Mouse (Mus musculus): Measurements from ENCODE around the gene Acoxl. TPM values are rescaled to one million over a fixed set of nuclear protein-coding genes. Genes with fewer than 3 reads are reported as not detected.

The Acoxl gene
- polyA plus RNA-seq, 1 experiment = not detected

DNA sequence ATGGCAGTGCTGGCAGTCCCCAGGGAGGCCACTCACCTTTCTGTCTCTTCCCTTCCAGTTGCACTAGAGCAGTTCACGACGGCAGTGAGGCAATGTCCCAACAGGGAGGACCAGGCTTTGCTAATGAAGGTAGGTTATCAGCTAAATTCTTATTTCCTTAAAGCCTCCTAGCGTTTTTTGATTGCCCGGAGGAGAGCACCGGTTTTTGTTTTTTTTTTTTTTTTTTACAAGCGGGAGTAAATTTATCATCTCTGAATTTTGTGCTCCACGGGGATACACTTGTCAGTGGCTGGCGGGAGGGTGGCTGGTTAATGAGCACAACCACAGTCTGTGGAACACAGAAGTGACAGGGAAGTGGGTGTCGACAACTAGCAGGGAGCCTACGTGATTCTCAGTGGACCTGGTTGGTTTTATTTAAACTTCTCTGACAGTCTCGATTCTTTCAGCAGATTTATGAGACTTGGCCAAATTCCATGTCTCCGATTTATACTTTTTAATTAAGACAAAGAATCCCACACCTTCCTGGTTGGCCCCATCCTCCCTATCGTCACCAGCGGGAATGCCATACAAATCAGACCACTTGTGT is 247.7 kb downstream of the Acoxl start:
- no peak for DNase-seq
- no peak overlapping the region for H3K27ac ChIP-seq (ENCODE audit: insufficient read depth, low read depth, low read length)

DNA sequence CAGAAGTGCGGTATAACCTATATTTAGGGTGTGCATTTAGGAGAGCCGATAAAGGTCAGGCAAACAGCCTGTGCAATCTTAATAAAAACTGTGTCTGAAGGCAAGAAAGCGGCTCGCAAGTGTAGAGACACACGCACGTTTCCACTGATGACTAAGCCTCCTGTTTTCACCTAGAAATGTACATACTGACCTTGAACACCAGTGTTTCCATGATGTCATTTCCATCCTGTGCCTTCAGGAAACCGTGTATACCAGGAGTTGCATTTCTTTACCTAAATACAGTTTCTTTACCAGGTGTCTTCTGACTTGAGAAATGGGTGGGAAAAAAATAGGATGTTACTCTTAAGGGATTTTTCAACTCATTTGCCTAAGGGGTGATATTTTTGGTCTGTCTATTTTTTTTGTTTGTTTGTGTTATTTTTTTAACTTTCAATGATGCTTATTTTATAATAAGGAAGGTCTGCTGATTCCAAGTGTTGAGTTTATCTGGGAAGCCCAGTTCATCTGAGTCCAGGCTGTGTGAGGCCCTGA is 248.4 kb downstream of the Acoxl start:
- no peaks in the 10 kb centered on the region for H3K36me3 ChIP-seq (ENCODE audit: control insufficient read depth, insufficient read depth, low read length)
- 69% methylated on average over 7 of the region's 7 CpGs for WGBS
- H3K4me3 ChIP-seq (ENCODE audit: insufficient read depth, low read depth, low read length) = no peak overlapping the region
- peaks cover 8% of the 10 kb centered on the region for H3K4me1 ChIP-seq (ENCODE audit: control insufficient read depth, insufficient read depth, low read length)
- H3K27me3 ChIP-seq (replicated peaks; ENCODE audit: control insufficient read depth, insufficient read depth, low read length) = no peaks in the 10 kb centered on the region
- TF ChIP-seq POLR2A (IDR thresholded peaks at IDR 0.05; ENCODE audit: low read depth, low read length) = no peak
- TF ChIP-seq CTCF (conservative IDR thresholded peaks at IDR 0.05; ENCODE audit: insufficient read depth, insufficient read length, low read depth, low read length) = no peak
- no peak overlapping the region for H3K27ac ChIP-seq (ENCODE audit: insufficient read depth, low read depth, low read length)
- DNase-seq = no peak

More for the DNA sequence above, 247.7 kb downstream of the Acoxl start:
- TF ChIP-seq POLR2A (IDR thresholded peaks at IDR 0.05; ENCODE audit: low read depth, low read length) (no peak), CTCF (conservative IDR thresholded peaks at IDR 0.05; ENCODE audit: insufficient read depth, insufficient read length, low read depth, low read length) (no peak)
- Histone ChIP-seq H3K36me3 (ENCODE audit: control insufficient read depth, insufficient read depth, low read length) (no peaks in the 10 kb centered on the region), H3K27me3 (replicated peaks; ENCODE audit: control insufficient read depth, insufficient read depth, low read length) (no peaks in the 10 kb centered on the region), H3K4me3 (ENCODE audit: insufficient read depth, low read depth, low read length) (no peak overlapping the region), H3K4me1 (ENCODE audit: control insufficient read depth, insufficient read depth, low read length) (peaks cover 2% of the 10 kb centered on the region; the same call in 1 of the 2 replicates)
- 44% methylated on average over 14 of the region's 14 CpGs for WGBS

DNA sequence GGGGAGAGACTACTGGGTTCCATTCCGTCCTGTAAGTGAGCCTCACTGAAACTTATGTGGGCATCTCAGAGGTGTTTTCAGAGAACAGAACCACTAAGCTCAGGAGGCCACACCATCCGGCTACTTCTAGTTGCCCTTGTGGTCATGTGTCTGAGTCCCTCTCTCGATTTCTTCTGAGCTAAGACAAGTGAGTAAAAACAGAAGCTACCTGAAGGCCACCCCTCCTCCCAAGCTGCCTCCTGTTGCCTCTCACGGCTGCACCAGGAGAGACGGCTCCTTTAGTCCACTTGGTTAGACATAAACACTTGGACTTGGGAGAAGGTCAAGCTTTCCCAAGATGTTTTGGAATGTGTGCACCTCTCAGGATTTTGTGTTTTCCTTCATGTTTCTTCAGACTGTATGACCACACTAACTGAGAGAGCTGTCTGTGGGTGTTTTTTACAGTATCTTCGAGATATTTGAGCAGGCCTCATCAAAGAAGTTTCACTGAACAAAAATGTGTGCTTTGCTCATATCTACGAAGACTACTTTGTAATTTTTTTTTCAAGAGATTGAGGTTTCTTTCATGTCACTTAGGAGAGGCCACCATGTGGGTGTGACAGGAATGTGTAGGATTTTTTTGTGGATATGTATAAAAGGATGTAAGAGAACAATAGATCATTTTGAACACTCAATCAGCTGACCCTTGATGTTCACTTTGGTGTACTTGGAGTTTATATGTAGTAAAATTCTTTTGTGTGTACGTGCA is 249.3 kb downstream of the Acoxl start:
- DNase-seq = no peak
- 86% methylated on average over 8 of the region's 8 CpGs for WGBS
- no peaks in the 10 kb centered on the region for H3K36me3 ChIP-seq (ENCODE audit: control insufficient read depth, insufficient read depth, low read length)
- TF ChIP-seq POLR2A (IDR thresholded peaks at IDR 0.05; ENCODE audit: low read depth, low read length) (no peak), CTCF (conservative IDR thresholded peaks at IDR 0.05; ENCODE audit: insufficient read depth, insufficient read length, low read depth, low read length) (no peak)
- peaks cover 15% of the 10 kb centered on the region for H3K4me1 ChIP-seq (ENCODE audit: control insufficient read depth, insufficient read depth, low read length)
- H3K4me3 ChIP-seq (ENCODE audit: insufficient read depth, low read depth, low read length) = no peak overlapping the region
- no peaks in the 10 kb centered on the region for H3K27me3 ChIP-seq (replicated peaks; ENCODE audit: control insufficient read depth, insufficient read depth, low read length)
- H3K27ac ChIP-seq (ENCODE audit: insufficient read depth, low read depth, low read length) = no peak overlapping the region

DNA sequence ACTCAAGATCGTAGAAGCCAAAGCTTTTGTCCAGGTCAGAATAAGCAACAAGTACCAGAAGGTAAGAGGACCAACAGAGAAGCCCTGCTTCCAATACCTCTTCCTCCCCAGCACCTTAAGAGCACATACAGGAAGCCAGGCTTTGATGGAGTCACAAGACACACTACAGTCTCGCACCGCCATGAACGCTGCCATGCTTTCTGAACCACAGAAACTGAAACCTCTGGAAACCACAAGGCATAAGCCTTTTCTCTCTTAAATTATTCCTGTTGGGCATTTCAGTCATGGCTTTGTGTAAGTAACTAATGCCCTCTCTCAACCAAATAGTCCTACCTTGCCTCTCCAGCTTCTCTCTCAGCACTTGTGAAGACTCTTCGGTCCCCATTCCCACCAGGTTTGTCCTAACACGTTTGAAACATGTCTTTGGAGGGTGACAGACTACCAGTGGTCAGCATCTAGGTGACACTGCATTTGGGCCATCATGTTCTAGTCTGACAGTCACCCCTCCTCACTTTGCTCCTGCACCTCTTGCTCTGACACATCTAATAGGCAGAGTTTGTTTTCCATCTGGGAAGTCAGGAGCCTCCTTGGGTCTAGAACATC is 251.7 kb downstream of the Acoxl start:
- Histone ChIP-seq H3K36me3 (ENCODE audit: control insufficient read depth, insufficient read depth, low read length) (no peaks in the 10 kb centered on the region), H3K27ac (ENCODE audit: insufficient read depth, low read depth, low read length) (no peak overlapping the region), H3K27me3 (replicated peaks; ENCODE audit: control insufficient read depth, insufficient read depth, low read length) (no peaks in the 10 kb centered on the region), H3K4me3 (ENCODE audit: insufficient read depth, low read depth, low read length) (no peak overlapping the region), H3K4me1 (ENCODE audit: control insufficient read depth, insufficient read depth, low read length) (peaks cover 23% of the 10 kb centered on the region)
- TF ChIP-seq CTCF (conservative IDR thresholded peaks at IDR 0.05; ENCODE audit: insufficient read depth, insufficient read length, low read depth, low read length) (no peak), POLR2A (IDR thresholded peaks at IDR 0.05; ENCODE audit: low read depth, low read length) (no peak)
- no peak for DNase-seq
- 88% methylated on average over 6 of the region's 6 CpGs for WGBS

DNA sequence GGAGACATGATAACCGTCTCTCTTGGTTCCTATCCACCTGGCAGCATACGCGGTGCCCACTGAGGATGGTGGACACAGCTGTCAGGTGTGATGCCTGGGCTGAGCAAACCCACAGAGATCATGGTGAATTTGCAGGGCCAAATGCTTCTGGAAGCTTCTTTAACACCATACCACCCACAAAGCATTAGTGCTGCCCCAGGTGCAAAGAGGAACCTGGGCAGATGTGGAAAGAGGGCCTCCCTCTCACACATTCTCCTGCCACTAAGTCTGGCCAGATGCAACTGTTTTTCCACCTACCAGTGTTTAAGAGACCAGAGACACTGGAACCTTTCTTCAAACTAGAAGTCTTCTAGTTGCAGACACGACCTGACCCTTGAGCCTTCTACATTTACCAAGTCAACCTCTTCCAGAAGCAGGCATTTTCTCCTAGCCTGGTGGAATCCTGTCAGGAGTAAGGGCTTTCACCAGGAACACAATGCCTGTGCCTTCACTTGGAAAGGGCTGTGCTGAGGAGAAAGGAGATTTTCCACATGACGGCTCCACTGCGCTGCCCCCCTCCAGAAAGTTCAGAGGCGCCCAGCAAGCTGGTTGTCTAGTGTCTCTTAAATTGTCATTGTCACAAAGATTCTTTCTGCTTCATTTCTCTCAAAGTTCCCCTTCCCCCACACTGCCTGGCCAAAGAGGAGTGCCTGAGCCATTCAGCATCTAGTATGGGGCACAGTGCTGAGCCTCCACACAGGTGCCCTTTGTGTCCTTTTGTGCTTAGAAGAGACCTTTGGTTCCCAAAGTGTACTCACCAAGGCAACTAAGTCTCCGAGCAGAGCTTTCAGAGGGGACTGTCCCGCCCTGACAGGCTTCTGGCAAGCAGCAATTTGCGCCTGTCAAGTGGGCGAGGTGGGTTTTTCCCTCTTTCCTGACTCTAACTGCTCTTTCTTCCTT is 253.0 kb downstream of the Acoxl start:
- H3K27ac ChIP-seq (ENCODE audit: insufficient read depth, low read depth, low read length) = peak overlapping the region; percentile 37; the same call in 1 of the 2 replicates
- H3K4me3 ChIP-seq (ENCODE audit: insufficient read depth, low read depth, low read length) = no peak overlapping the region
- no peaks in the 10 kb centered on the region for H3K36me3 ChIP-seq (ENCODE audit: control insufficient read depth, insufficient read depth, low read length)
- 72% methylated on average over 11 of the region's 11 CpGs for WGBS
- DNase-seq = peak; percentile 68
- no peaks in the 10 kb centered on the region for H3K27me3 ChIP-seq (replicated peaks; ENCODE audit: control insufficient read depth, insufficient read depth, low read length)
- no peak for TF ChIP-seq CTCF (conservative IDR thresholded peaks at IDR 0.05; ENCODE audit: insufficient read depth, insufficient read length, low read depth, low read length)
- no peak for TF ChIP-seq POLR2A (IDR thresholded peaks at IDR 0.05; ENCODE audit: low read depth, low read length)
- H3K4me1 ChIP-seq (ENCODE audit: control insufficient read depth, insufficient read depth, low read length) = peaks cover 23% of the 10 kb centered on the region

DNA sequence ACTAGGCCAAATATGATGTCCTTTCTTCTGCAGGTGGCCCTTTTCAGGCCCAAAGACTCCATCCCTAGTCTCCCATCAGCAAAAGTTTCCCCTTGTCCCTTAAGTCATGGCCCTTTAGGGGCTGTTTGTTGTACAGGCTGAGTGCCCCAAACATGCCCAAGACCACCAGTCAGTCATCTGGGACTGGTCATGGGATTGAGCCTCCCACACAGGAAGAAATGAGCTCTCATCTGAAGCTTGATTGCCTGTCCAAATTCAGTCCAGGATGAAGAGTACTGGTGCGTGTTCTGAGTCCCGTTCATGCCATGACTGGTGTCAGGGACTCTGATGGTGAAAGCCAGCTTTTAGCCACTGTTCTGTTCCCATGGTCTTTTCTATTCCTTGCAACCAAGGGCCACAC is 253.8 kb downstream of the Acoxl start:
- WGBS = 74% methylated on average over 2 of the region's 2 CpGs
- H3K27me3 ChIP-seq (replicated peaks; ENCODE audit: control insufficient read depth, insufficient read depth, low read length) = no peaks in the 10 kb centered on the region
- H3K4me3 ChIP-seq (ENCODE audit: insufficient read depth, low read depth, low read length) = no peak overlapping the region
- H3K36me3 ChIP-seq (ENCODE audit: control insufficient read depth, insufficient read depth, low read length) = no peaks in the 10 kb centered on the region
- H3K27ac ChIP-seq (ENCODE audit: insufficient read depth, low read depth, low read length) = peak overlapping the region; percentile 37; the same call in 1 of the 2 replicates
- DNase-seq = peak; percentile 19
- TF ChIP-seq POLR2A (IDR thresholded peaks at IDR 0.05; ENCODE audit: low read depth, low read length) (no peak), CTCF (conservative IDR thresholded peaks at IDR 0.05; ENCODE audit: insufficient read depth, insufficient read length, low read depth, low read length) (no peak)
- peaks cover 23% of the 10 kb centered on the region for H3K4me1 ChIP-seq (ENCODE audit: control insufficient read depth, insufficient read depth, low read length)
